Mouse (Mus musculus): ENCODE results near the gene Chmp2a. TPM values are rescaled to one million over a fixed set of nuclear protein-coding genes. Genes with fewer than 3 reads are reported as not detected.

Chmp2a gene
- polyA plus RNA-seq, 2 experiments from 2014 or later = 259 to 278 TPM

DNA sequence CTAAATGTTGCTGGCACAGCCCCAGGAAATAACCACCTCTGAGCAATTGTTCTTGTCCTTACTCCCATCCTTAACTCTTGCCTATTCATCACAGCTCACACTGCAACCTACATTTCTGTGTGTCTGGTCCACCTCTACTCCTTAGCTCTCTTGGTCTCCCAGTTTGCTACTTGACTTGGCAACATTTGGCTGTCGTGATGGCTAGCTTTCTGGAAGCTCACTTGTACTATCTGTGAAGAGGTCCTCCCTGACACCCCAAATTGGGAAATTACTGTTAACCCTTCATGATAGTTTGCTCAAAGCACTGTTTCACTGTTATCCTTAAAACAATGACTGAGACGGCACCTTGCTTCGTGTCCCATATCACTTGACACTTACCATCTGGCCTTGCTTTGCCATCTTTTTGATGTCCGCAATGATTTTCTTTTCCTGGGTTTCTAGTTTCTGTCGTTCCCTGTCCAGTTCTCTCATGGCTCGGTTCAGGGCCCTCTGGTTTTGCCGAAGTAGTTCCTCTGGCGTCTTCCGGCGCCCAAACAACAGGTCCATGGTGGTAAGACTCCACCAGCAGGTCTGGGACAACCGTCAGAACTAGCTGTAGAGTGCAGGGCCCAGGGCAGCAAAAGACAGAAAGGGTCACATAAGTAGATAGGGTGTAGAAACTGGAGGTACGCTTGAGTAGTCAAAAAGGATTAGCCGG is 1.0 kb downstream of the Chmp2a start:
- no peak for ATAC-seq

GRCm38 (mm10) chr7:13032541-13032940 is 2.1 kb downstream of the Chmp2a start:
- ATAC-seq = no peak

- no peak for ATAC-seq
Measured at GRCm38 (mm10) chr7:13031983-13032382, 2.6 kb downstream of the Chmp2a start.

GRCm38 (mm10) chr7:13031069-13031468 is 3.5 kb downstream of the Chmp2a start:
- no peak for ATAC-seq

- no peak for ATAC-seq
Measured at GRCm38 (mm10) chr7:13028986-13029385, 5.6 kb downstream of the Chmp2a start.

DNA sequence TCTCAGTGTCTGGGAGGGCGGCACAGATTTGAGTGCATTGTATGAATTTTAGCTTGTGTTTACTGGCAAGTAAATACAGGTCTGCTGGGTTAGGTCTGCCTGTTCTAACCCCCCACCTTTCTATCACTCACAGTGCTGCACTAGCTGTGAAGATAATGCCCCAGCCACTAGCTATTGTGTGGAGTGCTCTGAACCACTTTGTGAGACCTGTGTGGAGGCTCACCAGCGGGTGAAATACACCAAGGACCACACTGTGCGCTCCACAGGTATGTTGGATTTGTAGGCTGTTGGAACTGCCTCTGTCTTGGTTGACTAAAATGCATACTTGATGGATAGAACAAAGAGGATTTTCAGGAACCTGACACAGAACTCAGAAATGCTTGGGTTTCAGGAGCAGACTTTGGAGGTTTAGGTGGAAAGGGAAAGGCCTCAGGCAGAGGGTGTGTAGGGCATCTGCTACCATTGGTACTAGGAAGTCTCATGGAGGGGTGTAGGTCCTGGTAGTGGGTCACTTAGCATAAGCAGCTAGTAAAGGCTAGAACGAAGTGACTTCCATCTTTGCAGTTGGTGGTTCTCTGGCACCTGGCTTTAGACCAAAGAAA is 9.0 kb downstream of the Chmp2a start:
- no peak for ATAC-seq

- peak; percentile 10 for ATAC-seq
Measured at GRCm38 (mm10) chr7:13024805-13025204, 9.8 kb downstream of the Chmp2a start.

DNA sequence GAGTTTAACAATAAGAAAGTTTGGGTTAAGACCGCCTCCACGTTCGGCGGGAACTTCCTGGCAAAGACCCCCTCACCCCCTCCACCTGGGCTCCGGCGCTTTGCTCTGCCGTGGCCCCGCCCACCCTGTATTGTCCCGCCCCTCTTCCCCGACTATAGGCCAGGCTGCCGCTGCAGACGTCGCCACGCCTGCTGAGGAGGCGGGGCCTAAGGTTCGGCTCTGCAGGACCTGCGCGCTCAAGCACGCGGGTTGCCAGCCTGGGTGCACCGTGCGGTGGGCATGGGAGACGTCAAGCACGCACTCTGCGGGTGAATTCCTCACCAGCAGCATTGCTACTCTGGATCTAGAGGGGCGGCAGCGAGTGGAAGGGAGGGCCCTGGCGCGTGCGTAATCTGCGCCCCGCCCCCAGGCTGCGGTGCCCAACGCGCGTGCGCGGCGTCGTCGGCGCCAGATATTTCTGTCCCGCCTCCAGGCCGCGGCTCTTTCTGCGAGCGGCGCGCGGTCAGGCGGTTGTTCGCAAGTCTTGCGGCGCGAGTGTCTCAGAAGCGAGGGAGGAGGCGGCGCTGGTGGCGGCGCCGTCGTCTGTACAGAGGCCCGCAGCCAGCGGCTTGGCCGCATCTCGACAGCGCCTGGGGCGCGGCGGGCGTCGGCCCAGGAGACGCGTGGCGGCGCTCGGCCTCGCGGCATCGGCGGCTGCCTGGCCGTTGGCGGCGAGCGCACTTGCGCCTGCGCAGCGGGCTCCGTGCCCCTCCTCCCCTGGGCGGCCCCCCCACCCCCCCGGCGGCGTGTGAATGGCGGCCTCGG is 10.5 kb downstream of the Chmp2a start:
- peak; percentile 80 for ATAC-seq

- ATAC-seq = peak; percentile 25
Measured at GRCm38 (mm10) chr7:13022773-13023535, 11.7 kb downstream of the Chmp2a start.

- no peak for ATAC-seq
Measured at GRCm38 (mm10) chr7:13015217-13015616, 19.4 kb downstream of the Chmp2a start.

DNA sequence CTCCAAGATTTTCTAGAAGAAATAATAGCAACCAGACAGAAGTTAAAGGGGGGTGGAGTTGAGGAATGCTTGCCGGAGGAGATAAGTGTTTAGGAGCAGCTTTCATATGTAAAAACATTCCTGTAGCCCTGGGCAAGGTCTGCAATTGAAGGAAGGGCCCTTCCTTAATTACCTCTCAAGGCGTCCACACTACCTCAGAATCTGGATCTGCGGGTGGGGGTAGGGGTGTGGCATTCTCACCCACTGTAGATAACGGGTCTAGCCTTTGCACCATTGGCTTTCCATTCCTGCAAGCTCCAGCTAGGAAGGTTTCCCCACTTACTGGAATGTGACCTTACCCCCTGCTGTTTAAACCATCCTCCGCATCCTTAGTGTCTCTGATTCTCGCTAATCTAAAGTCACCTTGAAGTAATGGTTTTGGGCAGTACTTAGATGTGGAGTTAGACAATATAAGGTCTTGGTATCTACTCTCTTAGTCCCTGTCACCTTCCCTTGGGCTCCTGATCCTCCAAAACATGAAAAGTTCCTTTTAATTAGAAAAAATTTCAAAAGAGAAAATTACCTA is 20.2 kb downstream of the Chmp2a start:
- ATAC-seq = no peak

- ATAC-seq = no peak
Measured at GRCm38 (mm10) chr7:13013671-13014070, 20.9 kb downstream of the Chmp2a start.

DNA sequence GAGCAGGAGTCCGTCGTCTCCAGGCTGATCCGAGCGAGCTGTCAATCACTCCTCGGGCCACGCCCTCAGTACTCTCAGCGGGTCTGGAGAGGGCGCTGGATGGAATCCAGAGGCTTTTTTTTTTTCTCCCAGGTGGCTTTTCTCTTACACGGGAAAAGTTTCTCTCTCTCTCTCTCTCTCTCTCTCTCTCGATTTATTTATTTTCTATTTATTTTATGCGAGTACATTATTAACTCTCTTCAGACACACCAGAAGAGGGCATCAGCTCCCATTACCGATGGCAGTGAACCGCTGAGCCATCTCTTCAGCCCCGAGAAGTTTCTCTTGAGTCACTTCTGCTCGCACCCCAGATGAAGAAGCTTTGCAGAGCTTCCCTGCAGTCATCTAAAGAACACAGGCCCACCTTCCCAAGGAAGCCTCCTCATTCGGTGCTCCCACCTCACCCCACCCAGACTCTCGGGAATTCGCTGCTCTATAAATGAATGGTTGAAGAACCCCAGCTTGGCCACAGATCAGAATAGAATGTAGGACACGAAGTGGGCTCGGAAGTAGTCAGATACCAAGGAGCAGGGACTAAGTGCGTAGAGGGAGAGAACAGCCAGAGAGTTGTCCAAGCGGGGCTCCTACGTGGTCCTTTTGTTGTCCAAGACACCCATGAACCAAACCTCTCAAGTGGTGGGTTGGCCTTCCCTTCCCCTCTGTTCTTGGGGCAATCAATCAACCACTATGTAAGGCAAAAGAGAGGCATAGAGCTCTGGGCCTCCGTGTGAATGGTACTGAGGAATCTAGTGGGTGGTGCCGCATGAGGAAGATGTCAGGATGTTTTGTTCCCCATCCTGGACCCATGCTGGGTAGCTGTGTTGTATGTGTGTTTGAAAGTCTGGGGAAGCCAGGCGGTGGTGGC is 24.4 kb downstream of the Chmp2a start, which contains the start of gene Zbtb45:
Zbtb45 (minus strand) TSS at position 30 of the 904 bp plus-strand sequence.
- ATAC-seq = no peak

DNA sequence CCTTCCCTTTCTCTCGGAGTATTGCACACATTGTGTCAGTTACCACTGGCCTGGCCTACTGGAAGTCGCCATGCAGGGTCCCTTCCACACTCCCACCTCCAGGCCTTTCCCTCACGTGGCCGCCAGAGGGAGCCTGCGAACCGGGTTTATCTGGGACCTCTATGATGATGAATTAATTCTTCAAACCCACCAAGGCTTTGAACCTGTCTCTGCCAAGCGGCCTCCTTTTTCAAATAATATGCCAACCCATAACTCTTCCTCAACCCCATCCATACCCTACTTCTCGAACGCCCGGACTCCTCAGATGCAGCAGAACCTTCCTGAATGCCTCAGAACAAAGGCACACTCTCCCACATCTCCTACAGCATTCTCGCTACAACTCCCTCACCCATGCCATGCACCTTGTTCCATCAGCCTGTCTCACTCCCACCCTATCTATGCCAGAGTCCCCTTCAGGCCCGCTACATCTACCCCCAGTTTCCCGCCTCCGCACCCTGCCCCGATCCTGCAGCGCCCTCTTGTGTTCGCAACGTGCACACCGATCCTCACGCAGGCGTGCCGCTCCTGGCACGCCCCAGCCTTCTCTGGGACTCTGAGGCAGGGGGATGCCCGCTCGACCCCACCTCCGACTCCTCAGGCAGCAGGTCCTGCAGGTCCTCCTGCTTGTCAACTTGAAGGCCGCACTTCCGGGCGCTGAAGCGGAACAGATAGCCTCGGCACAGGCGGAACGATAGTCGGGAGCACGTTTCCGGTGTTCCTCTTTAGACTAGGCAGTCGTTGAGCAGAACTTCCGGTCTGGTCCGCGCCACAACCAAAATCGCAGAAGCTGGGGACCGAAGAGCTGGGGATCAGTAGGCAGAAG is 25.2 kb downstream of the Chmp2a start:
- ATAC-seq = peak; percentile 87

- no peak for ATAC-seq
Measured at GRCm38 (mm10) chr7:13007341-13008092, 27.1 kb downstream of the Chmp2a start.

DNA sequence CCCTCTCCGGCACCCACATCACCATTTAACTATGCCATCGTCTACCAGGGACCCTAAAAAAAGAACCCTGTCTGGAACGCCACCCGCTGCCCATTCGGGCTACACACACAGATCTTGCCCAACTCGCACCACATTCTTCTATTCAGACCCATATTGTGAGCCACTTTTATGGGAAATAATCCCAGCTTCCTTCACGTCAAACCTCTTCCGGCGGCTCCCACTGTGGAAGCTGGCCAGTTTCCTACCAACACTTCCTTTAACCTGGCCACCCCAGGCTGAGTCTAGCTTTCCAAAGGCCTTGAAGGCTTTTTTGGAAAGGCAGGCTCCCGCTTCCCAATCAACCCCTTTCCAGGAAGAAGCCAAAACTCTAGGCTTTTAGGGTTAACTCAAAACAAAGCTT is 28.1 kb downstream of the Chmp2a start:
- no peak for ATAC-seq

GRCm38 (mm10) chr7:13006011-13006410 is 28.6 kb downstream of the Chmp2a start:
- no peak for ATAC-seq

DNA sequence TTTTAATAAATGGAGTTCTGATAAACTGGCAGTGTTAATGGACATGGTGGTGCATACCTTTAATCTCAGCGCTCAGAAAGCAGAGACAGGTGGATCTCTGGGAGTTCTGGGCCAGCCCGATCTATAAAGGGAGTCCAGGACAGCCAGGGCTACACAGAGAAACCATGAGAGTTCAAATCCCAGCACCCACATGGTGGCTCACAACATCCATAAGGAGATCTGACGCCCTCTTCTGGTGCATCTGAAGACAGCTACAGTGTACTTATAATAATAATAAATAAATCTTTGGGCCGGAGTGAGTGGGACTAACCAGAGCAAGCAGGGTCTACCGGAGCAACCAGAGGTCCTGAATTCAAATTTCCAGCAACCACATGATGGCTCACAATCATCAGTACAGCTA is 31.2 kb downstream of the Chmp2a start:
- no peak for ATAC-seq

DNA sequence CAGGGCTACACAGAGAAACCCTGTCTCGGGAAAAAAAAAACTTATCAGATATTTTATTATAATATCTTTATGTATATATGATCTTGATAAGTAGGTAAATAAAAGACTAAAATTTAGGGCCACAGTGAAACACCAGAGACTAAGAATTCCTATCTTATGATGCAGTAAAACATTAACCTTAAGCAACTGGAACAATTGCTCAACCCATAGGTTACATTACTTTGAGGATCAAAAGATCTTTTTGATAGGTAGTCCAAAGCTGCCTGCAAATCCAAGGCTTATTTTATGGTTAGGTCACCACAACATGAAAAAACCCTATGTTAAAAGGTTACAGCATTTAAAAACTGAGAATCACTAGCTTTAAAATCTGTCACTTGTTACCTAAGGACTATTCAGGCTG is 33.0 kb downstream of the Chmp2a start:
- ATAC-seq = no peak

- ATAC-seq = no peak
Measured at GRCm38 (mm10) chr7:12998851-12999250, 35.8 kb downstream of the Chmp2a start, which contains the start of gene Trim28. TSS of gene Trim28 (plus strand) at chr7:12999114.
